Mouse (Mus musculus): ENCODE data around the gene Man1a2. TPM values are rescaled to one million over a fixed set of nuclear protein-coding genes. Genes with fewer than 3 reads are reported as not detected.
A peak's percentile ranks its signal among the peaks of the same experiment; 100 is the strongest.

Man1a2 gene
- polyA plus RNA-seq, 1 experiment from 2014 or later, result 37.9 TPM

GRCm38 (mm10) chr3:100715367-100715766 is 30.1 kb upstream of the Man1a2 start:
- no peaks in the 10 kb centered on the region for H3K9me3 ChIP-seq (replicated peaks; ENCODE audit: control insufficient read depth, low read length)
- H3K27me3 ChIP-seq (ENCODE audit: control insufficient read depth, insufficient read depth, low read length), result no peaks in the 10 kb centered on the region
- H3K9ac ChIP-seq (ENCODE audit: low read length), result no peak overlapping the region
- 43% methylated on average over 4 of the region's 4 CpGs for WGBS
- H3K4me1 ChIP-seq (ENCODE audit: control insufficient read depth, insufficient read depth, low read length), result peaks cover 25% of the 10 kb centered on the region
- no peak for ATAC-seq (replicated peaks; ENCODE audit: extremely low read depth, insufficient read depth, low FRiP score)
- H3K4me2 ChIP-seq (ENCODE audit: low read depth, low read length), result peak overlapping the region; percentile 32; the same call in 1 of the 2 replicates
- H3K27ac ChIP-seq (ENCODE audit: low read length), result peak overlapping the region; percentile 21; the same call in 1 of the 2 replicates
- H3K36me3 ChIP-seq (ENCODE audit: control insufficient read depth, insufficient read depth), result no peaks in the 10 kb centered on the region
- no peak overlapping the region for H3K4me3 ChIP-seq (ENCODE audit: low read length)

GRCm38 (mm10) chr3:100713142-100714005 is 28.1 kb upstream of the Man1a2 start:
- H3K4me2 ChIP-seq (ENCODE audit: low read depth, low read length), result no peak overlapping the region
- no peak overlapping the region for H3K4me3 ChIP-seq (ENCODE audit: low read length)
- H3K9me3 ChIP-seq (replicated peaks; ENCODE audit: control insufficient read depth, low read length), result no peaks in the 10 kb centered on the region
- H3K27me3 ChIP-seq (ENCODE audit: control insufficient read depth, insufficient read depth, low read length), result no peaks in the 10 kb centered on the region
- 56% methylated on average over 11 of the region's 11 CpGs for WGBS
- ATAC-seq (replicated peaks; ENCODE audit: extremely low read depth, insufficient read depth, low FRiP score), result no peak
- no peaks in the 10 kb centered on the region for H3K36me3 ChIP-seq (ENCODE audit: control insufficient read depth, insufficient read depth)
- no peak overlapping the region for H3K9ac ChIP-seq (ENCODE audit: low read length)
- H3K27ac ChIP-seq (ENCODE audit: low read length), result peak overlapping the region; percentile 26; the same call in 1 of the 2 replicates
- peaks cover 25% of the 10 kb centered on the region for H3K4me1 ChIP-seq (ENCODE audit: control insufficient read depth, insufficient read depth, low read length)

- Histone ChIP-seq H3K4me2 (ENCODE audit: low read depth, low read length) (no peak overlapping the region), H3K4me3 (ENCODE audit: low read length) (no peak overlapping the region), H3K36me3 (ENCODE audit: control insufficient read depth, insufficient read depth) (no peaks in the 10 kb centered on the region), H3K9ac (ENCODE audit: low read length) (no peak overlapping the region), H3K27me3 (ENCODE audit: control insufficient read depth, insufficient read depth, low read length) (no peaks in the 10 kb centered on the region), H3K4me1 (ENCODE audit: control insufficient read depth, insufficient read depth, low read length) (peaks cover 25% of the 10 kb centered on the region), H3K27ac (ENCODE audit: low read length) (no peak overlapping the region), H3K9me3 (replicated peaks; ENCODE audit: control insufficient read depth, low read length) (no peaks in the 10 kb centered on the region)
- WGBS, result 28% methylated on average over 7 of the region's 7 CpGs
- no peak for ATAC-seq (replicated peaks; ENCODE audit: extremely low read depth, insufficient read depth, low FRiP score)
Measured at GRCm38 (mm10) chr3:100712140-100712539, 26.8 kb upstream of the Man1a2 start.

- no peak overlapping the region for H3K9ac ChIP-seq (ENCODE audit: low read length)
- H3K9me3 ChIP-seq (replicated peaks; ENCODE audit: control insufficient read depth, low read length), result no peaks in the 10 kb centered on the region
- ATAC-seq (replicated peaks; ENCODE audit: extremely low read depth, insufficient read depth, low FRiP score), result no peak
- no peak overlapping the region for H3K4me3 ChIP-seq (ENCODE audit: low read length)
- WGBS, result 32% methylated on average over 4 of the region's 4 CpGs
- H3K4me1 ChIP-seq (ENCODE audit: control insufficient read depth, insufficient read depth, low read length), result peaks cover 25% of the 10 kb centered on the region
- H3K27me3 ChIP-seq (ENCODE audit: control insufficient read depth, insufficient read depth, low read length), result no peaks in the 10 kb centered on the region
- no peak overlapping the region for H3K4me2 ChIP-seq (ENCODE audit: low read depth, low read length)
- no peak overlapping the region for H3K27ac ChIP-seq (ENCODE audit: low read length)
- no peaks in the 10 kb centered on the region for H3K36me3 ChIP-seq (ENCODE audit: control insufficient read depth, insufficient read depth)
Measured at GRCm38 (mm10) chr3:100711486-100711885, 26.2 kb upstream of the Man1a2 start.

GRCm38 (mm10) chr3:100707117-100707516 is 21.8 kb upstream of the Man1a2 start:
- H3K27me3 ChIP-seq (ENCODE audit: control insufficient read depth, insufficient read depth, low read length), result no peaks in the 10 kb centered on the region
- no peak overlapping the region for H3K9ac ChIP-seq (ENCODE audit: low read length)
- no peak overlapping the region for H3K4me2 ChIP-seq (ENCODE audit: low read depth, low read length)
- H3K27ac ChIP-seq (ENCODE audit: low read length), result no peak overlapping the region
- ATAC-seq (replicated peaks; ENCODE audit: extremely low read depth, insufficient read depth, low FRiP score), result no peak
- H3K36me3 ChIP-seq (ENCODE audit: control insufficient read depth, insufficient read depth), result no peaks in the 10 kb centered on the region
- no peaks in the 10 kb centered on the region for H3K9me3 ChIP-seq (replicated peaks; ENCODE audit: control insufficient read depth, low read length)
- H3K4me1 ChIP-seq (ENCODE audit: control insufficient read depth, insufficient read depth, low read length), result peaks cover 24% of the 10 kb centered on the region
- no peak overlapping the region for H3K4me3 ChIP-seq (ENCODE audit: low read length)
- WGBS, result 52% methylated on average over 4 of the region's 4 CpGs

GRCm38 (mm10) chr3:100705128-100705667 is 19.9 kb upstream of the Man1a2 start:
- ATAC-seq (replicated peaks; ENCODE audit: extremely low read depth, insufficient read depth, low FRiP score), result no peak
- Histone ChIP-seq H3K4me3 (ENCODE audit: low read length) (no peak overlapping the region), H3K36me3 (ENCODE audit: control insufficient read depth, insufficient read depth) (no peaks in the 10 kb centered on the region), H3K9me3 (replicated peaks; ENCODE audit: control insufficient read depth, low read length) (no peaks in the 10 kb centered on the region), H3K4me2 (ENCODE audit: low read depth, low read length) (no peak overlapping the region), H3K27me3 (ENCODE audit: control insufficient read depth, insufficient read depth, low read length) (no peaks in the 10 kb centered on the region), H3K4me1 (ENCODE audit: control insufficient read depth, insufficient read depth, low read length) (peaks cover 18% of the 10 kb centered on the region), H3K27ac (ENCODE audit: low read length) (no peak overlapping the region), H3K9ac (ENCODE audit: low read length) (no peak overlapping the region)
- 57% methylated on average over 11 of the region's 11 CpGs for WGBS

- no peak overlapping the region for H3K9ac ChIP-seq (ENCODE audit: low read length)
Measured at GRCm38 (mm10) chr3:100703847-100704644, 18.7 kb upstream of the Man1a2 start.

GRCm38 (mm10) chr3:100702875-100703846 is 17.9 kb upstream of the Man1a2 start:
- no peak overlapping the region for H3K4me3 ChIP-seq (ENCODE audit: low read length)
- no peaks in the 10 kb centered on the region for H3K9me3 ChIP-seq (replicated peaks; ENCODE audit: control insufficient read depth, low read length)
- WGBS, result 25% methylated on average over 15 of the region's 15 CpGs
- H3K27ac ChIP-seq (ENCODE audit: low read length), result peak overlapping the region; percentile 54
- no peaks in the 10 kb centered on the region for H3K27me3 ChIP-seq (ENCODE audit: control insufficient read depth, insufficient read depth, low read length)
- peaks cover 18% of the 10 kb centered on the region for H3K4me1 ChIP-seq (ENCODE audit: control insufficient read depth, insufficient read depth, low read length)
- H3K36me3 ChIP-seq (ENCODE audit: control insufficient read depth, insufficient read depth), result no peaks in the 10 kb centered on the region
- ATAC-seq (replicated peaks; ENCODE audit: extremely low read depth, insufficient read depth, low FRiP score), result peak; percentile 52
- H3K9ac ChIP-seq (ENCODE audit: low read length), result peak overlapping the region; percentile 17; the same call in 1 of the 2 replicates
- H3K4me2 ChIP-seq (ENCODE audit: low read depth, low read length), result peak overlapping the region; percentile 47

More at GRCm38 (mm10) chr3:100703847-100704644, 18.7 kb upstream of the Man1a2 start:
- Histone ChIP-seq H3K4me2 (ENCODE audit: low read depth, low read length) (no peak overlapping the region), H3K27ac (ENCODE audit: low read length) (no peak overlapping the region), H3K27me3 (ENCODE audit: control insufficient read depth, insufficient read depth, low read length) (no peaks in the 10 kb centered on the region), H3K36me3 (ENCODE audit: control insufficient read depth, insufficient read depth) (no peaks in the 10 kb centered on the region), H3K4me1 (ENCODE audit: control insufficient read depth, insufficient read depth, low read length) (peaks cover 18% of the 10 kb centered on the region), H3K4me3 (ENCODE audit: low read length) (no peak overlapping the region), H3K9me3 (replicated peaks; ENCODE audit: control insufficient read depth, low read length) (no peaks in the 10 kb centered on the region)
- no peak for ATAC-seq (replicated peaks; ENCODE audit: extremely low read depth, insufficient read depth, low FRiP score)
- WGBS, result 74% methylated on average over 22 of the region's 22 CpGs

All from heart, embryonic 16.5 days (tissue).